Mouse (Mus musculus) gastrocnemius, postnatal 10 days (tissue): ENCODE measurements at regions not wholly inside any gene's neighbourhood (a gene's known extent, or its start where the extent isn't known, plus 50 kb on each side); places are given as distances from the start of the nearest gene placed in this dataset.

Experiments
- DNase-seq: peaks from one replicate; pipeline ENCODE4 v3.0.0; 2021; ENCODE audit warnings: mixed read lengths

GRCm38 (mm10) chr11:43952151-43952550 is 51.1 kb upstream of the Adra1b start:
- no peak for DNase-seq

- DNase-seq: no peak
Measured at GRCm38 (mm10) chr11:43958241-43958975, 57.4 kb upstream of the Adra1b start.

GRCm38 (mm10) chr11:43958976-43959315 is 57.9 kb upstream of the Adra1b start:
- no peak for DNase-seq

GRCm38 (mm10) chr11:43960348-43961105 is 59.5 kb upstream of the Adra1b start:
- no peak for DNase-seq

DNA sequence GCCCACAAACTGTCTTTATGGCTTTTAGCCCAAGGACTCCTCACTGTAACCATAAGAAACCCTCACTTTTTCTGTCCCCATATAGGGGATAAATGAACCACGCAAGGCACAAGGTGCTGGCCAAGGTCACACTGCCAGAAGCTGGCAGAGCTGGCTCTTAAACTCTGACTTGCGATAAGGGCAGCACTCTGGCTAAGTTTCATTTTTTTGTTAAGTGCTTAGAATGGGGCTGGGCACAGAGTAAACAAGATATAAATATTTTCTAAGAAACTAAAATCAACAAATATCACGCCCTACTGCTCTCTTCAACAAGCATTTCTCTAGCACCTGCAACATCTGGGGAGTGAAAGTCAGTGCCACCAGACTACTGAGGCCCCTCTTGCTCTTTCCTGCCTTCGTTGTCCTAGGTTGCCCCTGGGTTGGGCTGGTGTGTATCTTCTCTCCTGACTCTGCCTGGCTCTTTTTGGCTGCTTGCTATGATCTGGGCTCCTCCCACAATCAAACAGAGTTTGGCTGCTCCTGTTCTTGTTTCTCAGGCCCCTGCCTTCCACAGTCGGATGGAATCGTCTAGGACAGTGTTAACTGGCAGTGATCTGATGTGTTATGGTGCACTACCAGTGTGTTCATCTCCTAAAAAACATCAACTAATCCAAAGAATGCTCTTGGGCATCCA is 60.5 kb upstream of the Adra1b start:
- DNase-seq: no peak

GRCm38 (mm10) chr11:43967764-43968163 is 66.8 kb upstream of the Adra1b start:
- DNase-seq: no peak

DNA sequence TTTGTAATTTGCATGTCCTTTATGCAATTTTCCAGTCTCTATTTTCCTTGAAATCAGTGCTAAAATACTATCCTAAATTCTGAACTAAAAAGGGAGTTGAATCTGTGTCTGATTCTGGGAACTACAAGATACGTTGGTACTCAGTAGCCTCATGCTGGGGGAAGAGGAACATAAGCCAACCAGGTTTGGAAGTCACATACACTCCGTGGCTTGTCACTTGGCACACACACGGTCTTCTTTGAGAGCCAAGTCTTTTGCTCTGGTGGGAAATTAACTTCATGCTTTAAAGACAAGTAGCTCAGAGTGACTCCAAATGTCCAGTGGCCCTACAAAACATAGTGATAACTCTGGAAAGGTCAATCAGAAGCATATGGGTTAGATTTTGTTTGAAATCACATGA is 70.9 kb upstream of the Adra1b start:
- no peak for DNase-seq

- DNase-seq: no peak
Measured at GRCm38 (mm10) chr11:43976024-43976423, 75.0 kb upstream of the Adra1b start.

- no peak for DNase-seq
Measured at GRCm38 (mm10) chr11:43979406-43979805, 78.4 kb upstream of the Adra1b start.

DNA sequence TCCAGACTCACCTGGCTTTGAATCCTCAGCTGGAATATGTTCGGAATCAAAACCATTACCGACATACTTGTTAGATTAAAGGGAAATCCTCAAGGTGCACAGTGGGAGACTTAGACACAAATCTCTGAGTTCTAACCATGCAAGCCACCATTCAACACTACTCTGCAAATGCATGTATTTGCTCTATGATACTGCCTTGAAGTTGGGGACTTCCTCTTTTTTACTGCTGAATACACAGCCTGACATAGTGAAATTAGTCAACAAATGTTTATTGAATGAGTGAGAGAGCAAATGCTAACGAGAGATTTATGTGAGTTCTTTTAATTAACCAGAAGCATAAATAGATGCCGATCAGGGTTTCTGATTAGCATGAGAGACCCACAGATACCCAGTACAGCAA is 79.4 kb upstream of the Adra1b start:
- DNase-seq: no peak

GRCm38 (mm10) chr11:43989911-43990430 is 89.0 kb upstream of the Adra1b start:
- no peak for DNase-seq

- DNase-seq: no peak
Measured at GRCm38 (mm10) chr11:43992011-43992471, 91.0 kb upstream of the Adra1b start.

DNA sequence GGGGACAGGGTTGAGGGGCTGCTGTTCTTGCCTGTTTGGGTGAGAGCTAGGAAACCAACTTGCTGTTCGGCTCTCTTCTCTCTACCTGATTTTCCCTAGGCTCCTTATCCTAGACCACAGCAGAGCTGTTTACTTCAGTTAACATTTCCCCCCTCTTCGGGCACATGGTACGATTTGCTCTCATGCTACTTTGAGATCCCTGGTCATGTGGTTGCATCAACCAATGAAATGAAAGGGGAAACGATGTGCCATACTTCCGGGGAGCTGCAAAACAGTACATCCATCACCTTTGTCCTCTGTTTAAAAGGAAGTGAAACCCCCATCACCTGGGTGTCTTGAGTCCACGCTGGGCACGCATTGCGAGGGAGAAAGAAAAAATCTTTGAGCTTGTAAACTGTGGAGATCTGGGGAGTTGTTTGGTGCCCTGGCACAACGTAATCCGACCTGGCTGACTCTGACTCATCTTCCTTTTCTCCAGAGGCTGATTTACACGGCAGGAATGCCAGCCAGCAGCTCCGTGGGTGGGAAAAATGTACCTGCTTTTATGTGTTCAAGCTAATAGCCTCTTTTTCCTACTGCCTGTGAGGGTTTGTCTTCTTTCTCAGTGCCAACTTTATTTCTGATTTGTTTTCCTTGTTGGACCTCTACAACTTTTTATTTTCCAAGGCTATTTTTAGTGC is 97.2 kb upstream of the Adra1b start:
- DNase-seq: no peak

GRCm38 (mm10) chr11:44000056-44000455 is 99.0 kb upstream of the Adra1b start:
- DNase-seq: no peak

DNA sequence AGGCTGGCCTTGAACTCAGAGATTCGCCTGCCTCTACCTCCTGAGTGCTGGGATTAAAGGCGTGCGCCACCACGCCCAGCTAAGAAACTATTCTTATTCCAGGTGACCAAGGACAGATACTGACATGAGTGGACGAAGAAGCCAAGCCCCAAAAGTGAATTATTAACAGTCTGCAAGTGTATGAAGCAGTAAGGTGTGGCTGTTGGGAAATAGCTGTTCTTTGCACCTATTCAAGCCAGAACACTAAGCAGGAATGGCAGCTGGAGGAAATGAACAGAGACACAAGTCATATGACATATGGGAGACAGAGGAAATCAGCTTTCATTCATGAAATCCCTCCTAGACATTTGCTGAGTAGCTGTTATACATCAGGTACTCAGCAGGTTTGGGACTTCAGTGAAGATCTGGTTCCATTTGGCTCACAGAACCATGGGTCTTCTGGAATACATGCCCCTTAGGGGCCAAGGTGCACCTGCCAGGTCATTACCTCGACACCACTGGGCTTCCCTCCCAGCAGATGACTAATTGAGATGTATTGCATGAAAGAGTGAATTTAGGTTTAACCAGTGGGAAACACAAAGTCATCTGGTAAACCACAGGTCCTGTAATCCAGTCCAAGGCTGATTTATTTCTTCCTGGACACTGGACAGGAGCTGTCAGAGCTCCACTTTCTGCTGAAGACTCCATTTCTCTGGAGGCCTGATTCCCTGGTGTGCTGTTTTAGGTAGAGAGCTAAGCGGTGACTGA is 101.0 kb upstream of the Adra1b start:
- no peak for DNase-seq

GRCm38 (mm10) chr11:44002716-44003522 is 101.9 kb upstream of the Adra1b start:
- peak; percentile 7 for DNase-seq

DNA sequence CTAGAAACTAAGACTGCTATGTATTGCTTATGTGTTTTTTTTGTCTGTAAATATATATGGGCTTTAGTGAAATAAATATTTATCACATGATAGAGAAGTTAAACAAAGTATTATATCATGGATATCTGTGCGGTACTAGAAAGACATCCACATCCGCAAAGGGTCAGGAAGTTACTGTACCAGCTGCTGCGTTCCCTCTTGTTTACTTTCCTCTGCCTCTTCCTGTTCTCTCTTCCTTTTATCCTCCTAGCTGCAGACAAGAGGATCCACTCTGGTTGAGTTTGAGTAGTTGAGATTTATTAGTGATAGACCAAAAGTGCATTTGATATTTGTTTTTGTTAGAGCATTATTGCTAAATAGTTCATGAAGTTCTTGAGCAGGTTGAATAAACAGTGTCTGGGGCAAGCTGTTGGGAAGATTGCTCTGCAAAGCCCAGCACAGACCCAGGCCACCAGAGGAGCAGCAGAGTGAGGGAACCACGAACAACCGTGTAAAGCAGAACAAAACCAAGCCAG is 106.6 kb upstream of the Adra1b start:
- no peak for DNase-seq

DNA sequence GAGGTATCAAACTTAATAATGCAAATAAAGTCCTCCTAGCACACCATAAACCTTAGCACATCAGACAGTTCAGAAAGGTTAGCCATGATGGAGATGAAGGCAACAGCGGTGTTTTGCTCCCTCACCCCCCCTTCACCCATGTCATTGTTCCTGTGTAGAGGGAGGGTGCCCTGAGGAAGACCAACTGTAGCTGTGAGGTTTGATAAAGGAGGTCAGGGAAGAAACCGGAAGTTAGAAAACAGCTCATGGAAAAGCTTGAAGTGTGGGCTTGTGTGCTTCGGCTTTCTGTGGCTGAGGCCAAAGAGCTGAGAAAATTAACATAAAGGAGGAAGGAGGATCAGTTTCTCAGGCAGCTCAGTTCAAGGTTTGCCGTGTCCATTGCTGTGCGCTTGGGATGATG is 111.3 kb upstream of the Adra1b start:
- DNase-seq: no peak

GRCm38 (mm10) chr11:44013841-44014240 is 112.8 kb upstream of the Adra1b start:
- no peak for DNase-seq

DNA sequence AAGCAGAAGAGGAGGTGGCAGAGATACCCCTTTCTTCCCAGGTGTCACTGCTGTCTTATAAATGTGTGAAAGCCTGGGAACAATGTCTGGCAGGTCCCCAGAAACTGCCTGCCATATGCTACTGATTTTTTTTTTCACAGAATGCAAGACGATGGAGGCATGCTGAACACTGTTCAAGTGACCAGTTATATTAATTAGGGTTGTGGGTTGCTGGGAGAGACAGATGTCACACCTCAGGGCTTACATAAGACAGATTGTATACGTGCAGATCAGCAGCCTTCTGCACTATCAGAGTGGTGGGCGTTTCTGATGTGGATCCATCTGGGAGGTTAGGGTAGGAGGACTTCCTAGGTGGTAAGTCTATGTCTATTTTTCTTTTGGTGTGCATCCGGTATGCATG is 120.6 kb upstream of the Adra1b start:
- no peak for DNase-seq

GRCm38 (mm10) chr11:44027046-44027445 is 126.0 kb upstream of the Adra1b start:
- no peak for DNase-seq
